Mouse (Mus musculus) myocyte (in vitro differentiated cells): ENCODE measurements around the gene Ppil3.

Experiments
- MYOG ChIP-seq, 3 experiments: IDR thresholded peaks; one replicate each; pipeline ENCODE4 v1.6.1; 2011; ENCODE audit warnings: control low read depth in 2 of 3, low read depth in 2 of 3, mild to moderate bottlenecking in 2 of 3; ENCODE audit not compliant: insufficient read length in 2 of 3, control insufficient read depth in 1 of 3, insufficient read depth in 1 of 3
- POLR2A ChIP-seq: IDR thresholded peaks from one replicate; pipeline ENCODE4 v1.6.1; 2011; ENCODE audit warnings: low read depth, mild to moderate bottlenecking, control low read depth, moderate library complexity; ENCODE audit not compliant: insufficient read length
- TCF3 ChIP-seq: IDR thresholded peaks from one replicate; pipeline ENCODE4 v1.6.1; 2011; ENCODE audit warnings: low read depth, control low read depth; ENCODE audit not compliant: insufficient read length

- TF ChIP-seq MYOG (IDR thresholded peaks at IDR 0.05; ENCODE audit: control insufficient read depth in 1 of 3, insufficient read depth in 1 of 3, insufficient read length in 2 of 3, low read depth in 2 of 3): no peak
- TF ChIP-seq POLR2A: no peak
- TF ChIP-seq TCF3: no peak
These were observed 53.6 kb downstream of the Ppil3 start for GRCm38 (mm10) chr1:58391421-58392267.
